Mouse (Mus musculus) midbrain, embryonic 12.5 days (tissue): ENCODE data around the gene Dpp10. TPM values are rescaled to one million over a fixed set of nuclear protein-coding genes. Genes with fewer than 3 reads are reported as not detected.

Experiments
- ATAC-seq: fragments of 200-750 bp; cut with Nextera tagmentation; 2 replicates; pipeline ENCODE4 v1.8.0; 2017; ENCODE audit warnings: low read depth, moderate TSS enrichment, moderate library complexity; ENCODE audit not compliant: low FRiP score
- H3K27ac ChIP-seq: fragments of 300-500 bp; sonication (generic); replicated peaks from 2 replicates; pipeline ENCODE4 v1.5.1; 2016; ENCODE audit warnings: mild to moderate bottlenecking
- H3K27me3 ChIP-seq: fragments of 300-500 bp; sonication (generic); 2 replicates; pipeline ENCODE4 v1.6.1; 2016; ENCODE audit warnings: mild to moderate bottlenecking
- H3K36me3 ChIP-seq: fragments of 300-500 bp; sonication (generic); 2 replicates; pipeline ENCODE4 v1.6.1; 2016
- H3K4me1 ChIP-seq: fragments of 300-500 bp; sonication (generic); 2 replicates; pipeline ENCODE4 v1.6.1; 2016
- H3K4me2 ChIP-seq: fragments of 300-500 bp; sonication (generic); replicated peaks from 2 replicates; pipeline ENCODE4 v1.6.1; 2016; ENCODE audit warnings: mild to moderate bottlenecking, moderate library complexity
- H3K4me3 ChIP-seq: fragments of 300-500 bp; sonication (generic); 2 replicates; pipeline ENCODE4 v1.5.1; 2016; ENCODE audit warnings: mild to moderate bottlenecking
- H3K9ac ChIP-seq: fragments of 300-500 bp; sonication (generic); replicated peaks from 2 replicates; pipeline ENCODE4 v1.6.1; 2016; ENCODE audit warnings: mild to moderate bottlenecking, moderate library complexity
- H3K9me3 ChIP-seq: fragments of 300-500 bp; sonication (generic); 2 replicates; pipeline ENCODE4 v1.6.1; 2016; ENCODE audit warnings: mild to moderate bottlenecking
- WGBS: fragments of 180-500 bp; shearing (Covaris S2); methylation state at CpG from one replicate; pipeline ENCODE4 v1.1.7; 2016; 5-methylcytosine and 5-hydroxymethylcytosine counted together
- polyA plus RNA-seq: library from polyadenylated mRNA; unstranded; fragments of >200 nt; fragmentation: Nextera tagmentation; extraction: Ambion mirVana; gene quantifications from 2 replicates; pipeline ENCODE4 v1.2.1, GENCODE M21; 2016

The Dpp10 gene
- 1.1 and 1.5 TPM in 2 replicates for polyA plus RNA-seq

- peak; percentile 68 for ATAC-seq
- whole genome bisulfite sequencing = under 1% methylated on average over 20 of the region's 38 CpGs
- Histone ChIP-seq H3K27ac (peak within 1 kb of the TSS; percentile 52; the same call in 1 of the 2 replicates), H3K9ac (peak within 1 kb of the TSS; percentile 56), H3K36me3 (no peaks in the 10 kb centered on the region), H3K4me2 (peak within 1 kb of the TSS; percentile 96), H3K4me1 (no peaks in the 10 kb centered on the region), H3K4me3 (peak within 1 kb of the TSS; percentile 65), H3K9me3 (no peaks in the 10 kb centered on the region), H3K27me3 (peaks cover 34% of the 10 kb centered on the region)
Measured at GRCm38 (mm10) chr1:124044925-124045640, at the start of gene Dpp10. Gene Dpp10, minus strand, starts transcription at chr1:124045559.

GRCm38 (mm10) chr1:124048544-124048943 is 3.2 kb upstream of the Dpp10 start:
- ATAC-seq = no peak
- Histone ChIP-seq H3K4me3 (no peak overlapping the region), H3K4me2 (no peak overlapping the region), H3K4me1 (no peaks in the 10 kb centered on the region), H3K27ac (no peak overlapping the region), H3K9ac (no peak overlapping the region), H3K27me3 (peaks cover 32% of the 10 kb centered on the region), H3K36me3 (no peaks in the 10 kb centered on the region), H3K9me3 (no peaks in the 10 kb centered on the region)
- 88% methylated on average over 1 of the region's 1 CpGs for WGBS

- Histone ChIP-seq H3K4me2 (peak overlapping the region; percentile 96), H3K9me3 (no peaks in the 10 kb centered on the region), H3K27me3 (peaks cover 34% of the 10 kb centered on the region), H3K4me1 (no peaks in the 10 kb centered on the region), H3K9ac (peak overlapping the region; percentile 56), H3K27ac (peak overlapping the region; percentile 52; the same call in 1 of the 2 replicates), H3K4me3 (peak overlapping the region; percentile 65), H3K36me3 (no peaks in the 10 kb centered on the region)
- WGBS = under 1% methylated on average over 43 of the region's 44 CpGs
- ATAC-seq = peak; percentile 92
Measured at GRCm38 (mm10) chr1:124045761-124046300, 472 bp upstream of the Dpp10 start.

GRCm38 (mm10) chr1:124044161-124044560 is 1.2 kb downstream of the Dpp10 start:
- no peak overlapping the region for H3K9ac ChIP-seq
- H3K9me3 ChIP-seq = no peaks in the 10 kb centered on the region
- H3K27ac ChIP-seq = no peak overlapping the region
- peaks cover 34% of the 10 kb centered on the region for H3K27me3 ChIP-seq
- peak overlapping the region; percentile 96 for H3K4me2 ChIP-seq
- no peaks in the 10 kb centered on the region for H3K4me1 ChIP-seq
- ATAC-seq = no peak
- 10% methylated on average over 12 of the region's 12 CpGs for WGBS
- no peaks in the 10 kb centered on the region for H3K36me3 ChIP-seq
- peak overlapping the region; percentile 65 for H3K4me3 ChIP-seq

- Histone ChIP-seq H3K4me2 (no peak overlapping the region), H3K4me1 (no peaks in the 10 kb centered on the region), H3K9ac (no peak overlapping the region), H3K27me3 (peaks cover 34% of the 10 kb centered on the region), H3K36me3 (no peaks in the 10 kb centered on the region), H3K27ac (no peak overlapping the region), H3K9me3 (no peaks in the 10 kb centered on the region), H3K4me3 (no peak overlapping the region)
- ATAC-seq = no peak
- 63% methylated on average over 6 of the region's 6 CpGs for WGBS
Measured at GRCm38 (mm10) chr1:124043421-124043820, 1.9 kb downstream of the Dpp10 start.

GRCm38 (mm10) chr1:124041559-124041958 is 3.8 kb downstream of the Dpp10 start:
- Histone ChIP-seq H3K9me3 (no peaks in the 10 kb centered on the region), H3K4me3 (no peak overlapping the region), H3K36me3 (no peaks in the 10 kb centered on the region), H3K27ac (no peak overlapping the region), H3K4me2 (no peak overlapping the region), H3K9ac (no peak overlapping the region), H3K27me3 (peaks cover 30% of the 10 kb centered on the region), H3K4me1 (no peaks in the 10 kb centered on the region)
- ATAC-seq = no peak
- 6% methylated on average over 3 of the region's 3 CpGs for WGBS

GRCm38 (mm10) chr1:124035306-124035990 is 9.9 kb downstream of the Dpp10 start:
- Histone ChIP-seq H3K9ac (no peak overlapping the region), H3K9me3 (no peaks in the 10 kb centered on the region), H3K27ac (no peak overlapping the region), H3K4me2 (no peak overlapping the region), H3K4me3 (no peak overlapping the region), H3K27me3 (no peaks in the 10 kb centered on the region), H3K4me1 (no peaks in the 10 kb centered on the region), H3K36me3 (no peaks in the 10 kb centered on the region)
- 73% methylated on average over 4 of the region's 4 CpGs for WGBS
- ATAC-seq = no peak

- H3K27ac ChIP-seq = no peak overlapping the region
- 84% methylated on average over 6 of the region's 6 CpGs for WGBS
- no peak overlapping the region for H3K9ac ChIP-seq
- H3K9me3 ChIP-seq = no peaks in the 10 kb centered on the region
- H3K27me3 ChIP-seq = no peaks in the 10 kb centered on the region
- H3K36me3 ChIP-seq = no peaks in the 10 kb centered on the region
- H3K4me1 ChIP-seq = no peaks in the 10 kb centered on the region
- no peak for ATAC-seq
- H3K4me3 ChIP-seq = no peak overlapping the region
- H3K4me2 ChIP-seq = no peak overlapping the region
Measured at GRCm38 (mm10) chr1:124032677-124033076, 12.7 kb downstream of the Dpp10 start.

GRCm38 (mm10) chr1:124031968-124032367 is 13.4 kb downstream of the Dpp10 start:
- Histone ChIP-seq H3K9ac (no peak overlapping the region), H3K27me3 (no peaks in the 10 kb centered on the region), H3K4me1 (no peaks in the 10 kb centered on the region), H3K9me3 (no peaks in the 10 kb centered on the region), H3K4me2 (no peak overlapping the region), H3K27ac (no peak overlapping the region), H3K36me3 (no peaks in the 10 kb centered on the region), H3K4me3 (no peak overlapping the region)
- no peak for ATAC-seq
- WGBS = 88% methylated on average over 2 of the region's 2 CpGs

- H3K4me1 ChIP-seq = no peaks in the 10 kb centered on the region
- no peak overlapping the region for H3K9ac ChIP-seq
- 86% methylated on average over 6 of the region's 6 CpGs for WGBS
- H3K4me3 ChIP-seq = no peak overlapping the region
- no peak overlapping the region for H3K4me2 ChIP-seq
- no peaks in the 10 kb centered on the region for H3K36me3 ChIP-seq
- no peaks in the 10 kb centered on the region for H3K9me3 ChIP-seq
- H3K27ac ChIP-seq = no peak overlapping the region
- no peak for ATAC-seq
- H3K27me3 ChIP-seq = no peaks in the 10 kb centered on the region
Measured at GRCm38 (mm10) chr1:124002797-124003196, 42.6 kb downstream of the Dpp10 start.

GRCm38 (mm10) chr1:123995780-123996179 is 49.6 kb downstream of the Dpp10 start:
- Histone ChIP-seq H3K27ac (no peak overlapping the region), H3K4me3 (no peak overlapping the region)

GRCm38 (mm10) chr1:123985324-123986024 is 59.9 kb downstream of the Dpp10 start:
- no peak for ATAC-seq
- Histone ChIP-seq H3K27me3 (no peaks in the 10 kb centered on the region), H3K4me2 (no peak overlapping the region), H3K36me3 (no peaks in the 10 kb centered on the region), H3K4me1 (no peaks in the 10 kb centered on the region), H3K4me3 (no peak overlapping the region), H3K9me3 (no peaks in the 10 kb centered on the region), H3K9ac (no peak overlapping the region), H3K27ac (no peak overlapping the region)
- WGBS = 90% methylated on average over 2 of the region's 2 CpGs

More at GRCm38 (mm10) chr1:123995780-123996179, 49.6 kb downstream of the Dpp10 start:
- no peaks in the 10 kb centered on the region for H3K36me3 ChIP-seq
- H3K4me1 ChIP-seq = no peaks in the 10 kb centered on the region
- no peak for ATAC-seq
- no peaks in the 10 kb centered on the region for H3K27me3 ChIP-seq
- H3K9ac ChIP-seq = no peak overlapping the region
- H3K9me3 ChIP-seq = no peaks in the 10 kb centered on the region
- H3K4me2 ChIP-seq = no peak overlapping the region
- 75% methylated on average over 3 of the region's 3 CpGs for WGBS
